Mouse (Mus musculus) heart, adult 2 months (tissue): ENCODE measurements around the gene Thbs3. TPM values are rescaled to one million over a fixed set of nuclear protein-coding genes. Genes with fewer than 3 reads are reported as not detected.

ENCODE experiments used
- DNase-seq, 2 experiments: peaks; one replicate each; pipeline ENCODE4 v3.0.0; 2021
- H3K27ac ChIP-seq: fragments of 200-600 bp; 2 replicates; pipeline ENCODE4 v1.8.1; 2022
- H3K27me3 ChIP-seq: fragments of 200-500 bp; 2 replicates; pipeline ENCODE4 v1.6.1; 2012; ENCODE audit warnings: mild to moderate bottlenecking, low read length, inconsistent platforms, mixed read lengths; ENCODE audit not compliant: control insufficient read depth, insufficient read depth
- H3K36me3 ChIP-seq: fragments of 200-500 bp; 2 replicates; pipeline ENCODE4 v1.6.1; 2012; ENCODE audit warnings: low read length, inconsistent platforms; ENCODE audit not compliant: control insufficient read depth, insufficient read depth
- H3K4me1 ChIP-seq: fragments of 200-500 bp; 2 replicates; pipeline ENCODE4 v1.6.1; 2011; ENCODE audit warnings: low read length; ENCODE audit not compliant: control insufficient read depth, insufficient read depth
- H3K4me3 ChIP-seq: fragments of 200-600 bp; 2 replicates; pipeline ENCODE4 v1.8.1; 2022
- H3K79me2 ChIP-seq: fragments of 200-500 bp; replicated peaks from 2 replicates; pipeline ENCODE4 v1.6.1; 2012; ENCODE audit warnings: mild to moderate bottlenecking, inconsistent platforms, low read length, moderate library complexity, mixed read lengths; ENCODE audit not compliant: control insufficient read depth, insufficient read depth
- H3K9ac ChIP-seq: fragments of 200-500 bp; 2 replicates; pipeline ENCODE4 v1.6.1; 2012; ENCODE audit warnings: low read depth, mild to moderate bottlenecking, control low read depth, inconsistent platforms, low read length, mixed read lengths
- CTCF ChIP-seq: fragments of 200-600 bp; IDR thresholded peaks from 2 replicates; pipeline ENCODE4 v1.8.1; 2022; ENCODE audit warnings: antibody characterized with exemption, mild to moderate bottlenecking, moderate library complexity
- EP300 ChIP-seq: fragments of 200-500 bp; IDR thresholded peaks from 2 replicates; pipeline ENCODE4 v1.6.1; 2011; ENCODE audit warnings: low read depth, low read length, control low read depth; ENCODE audit not compliant: insufficient read depth
- POLR2A ChIP-seq: fragments of 200-500 bp; IDR thresholded peaks from 2 replicates; pipeline ENCODE4 v1.6.1; 2011; ENCODE audit warnings: mild to moderate bottlenecking, low read depth, low read length, control low read depth; ENCODE audit not compliant: insufficient read depth
- WGBS: fragments of 180-500 bp; shearing (Covaris S2); methylation state at CpG from one replicate; pipeline ENCODE4 v1.1.7; 2018; 5-methylcytosine and 5-hydroxymethylcytosine counted together
- intact Hi-C: fragments of 180-260 bp; cut with DNase I; formaldehyde crosslinking; loops from one replicate; pipeline ENCODE4 v1.15.1; 2025
- polyA plus RNA-seq: library from polyadenylated mRNA; depleted of rRNA; stranded (reverse); fragments of >200 nt; gene quantifications from 2 replicates; pipeline ENCODE4 v1.2.3, GENCODE M21; 2012
- total RNA-seq, 2 experiments: library from RNA; stranded (reverse); gene quantifications; 2 replicates each; pipeline ENCODE4 v1.2.3; 2021

Gene Thbs3
- total and polyA plus RNA-seq, 3 experiments = 3.4 to 15.8 (median 5.1) TPM

GRCm38 (mm10) chr3:89251365-89251895 is 36.5 kb downstream of the Thbs3 start:
- intact Hi-C loops = loop anchor here (1.0 to 2.0 kb wide), 2 partner anchors 15 to 27 kb away; no protein-coding TSS in a partner anchor
- Histone ChIP-seq H3K9ac (peak overlapping the region; percentile 66), H3K4me3 (peak overlapping the region; percentile 37), H3K27me3 (no peaks in the 10 kb centered on the region), H3K79me2 (no peaks in the 10 kb centered on the region), H3K4me1 (peaks cover 14% of the 10 kb centered on the region), H3K27ac (peak overlapping the region; percentile 94), H3K36me3 (no peaks in the 10 kb centered on the region; the same call in 1 of the 2 replicates)
- peak; percentile 83 to 88 for DNase-seq
- TF ChIP-seq POLR2A = peak; percentile 15; the same call in 1 of the 2 replicates
- TF ChIP-seq CTCF = no peak
- peak; percentile 85 for TF ChIP-seq EP300
- WGBS = 4% methylated on average over 17 of the region's 17 CpGs

GRCm38 (mm10) chr3:89254994-89255393 is 40.0 kb downstream of the Thbs3 start:
- H3K4me1 ChIP-seq = peaks cover 15% of the 10 kb centered on the region
- H3K79me2 ChIP-seq = no peaks in the 10 kb centered on the region
- 83% methylated on average over 5 of the region's 5 CpGs for WGBS
- no peak overlapping the region for H3K27ac ChIP-seq
- no peaks in the 10 kb centered on the region for H3K27me3 ChIP-seq
- DNase-seq = no peak
- no peak overlapping the region for H3K9ac ChIP-seq
- TF ChIP-seq EP300 (no peak), POLR2A (no peak), CTCF (no peak)
- no peaks in the 10 kb centered on the region; the same call in 1 of the 2 replicates for H3K36me3 ChIP-seq
- intact Hi-C loops = no loop called here
- no peak overlapping the region for H3K4me3 ChIP-seq

GRCm38 (mm10) chr3:89256177-89256576 is 41.2 kb downstream of the Thbs3 start:
- H3K36me3 ChIP-seq = no peaks in the 10 kb centered on the region; the same call in 1 of the 2 replicates
- no peak overlapping the region for H3K4me3 ChIP-seq
- H3K4me1 ChIP-seq = peaks cover 9% of the 10 kb centered on the region
- peak overlapping the region; percentile 23 for H3K27ac ChIP-seq
- peak; percentile 43; the same call in 1 of the 2 replicates for TF ChIP-seq POLR2A
- no peak for TF ChIP-seq EP300
- WGBS = 23% methylated on average over 5 of the region's 5 CpGs
- no peak overlapping the region for H3K9ac ChIP-seq
- no peaks in the 10 kb centered on the region for H3K27me3 ChIP-seq
- intact Hi-C loops = no loop called here
- no peaks in the 10 kb centered on the region for H3K79me2 ChIP-seq
- DNase-seq = peak in 1 of 2 experiments; percentile 47

GRCm38 (mm10) chr3:89259076-89259475 is 44.1 kb downstream of the Thbs3 start, which contains the start of gene Dpm3:
Gene Dpm3, plus strand, starts transcription at chr3:89259358.
- no peak within 1 kb of the TSS for H3K4me3 ChIP-seq
- intact Hi-C loops = no loop called here
- no peaks in the 10 kb centered on the region for H3K27me3 ChIP-seq
- TF ChIP-seq CTCF = no peak
- TF ChIP-seq POLR2A = no peak
- no peak for TF ChIP-seq EP300
- no peak within 1 kb of the TSS for H3K27ac ChIP-seq
- no peak for DNase-seq
- H3K79me2 ChIP-seq = no peaks in the 10 kb centered on the region
- WGBS = 59% methylated on average over 7 of the region's 7 CpGs
- H3K4me1 ChIP-seq = peaks cover 8% of the 10 kb centered on the region
- H3K9ac ChIP-seq = no peak within 1 kb of the TSS
- H3K36me3 ChIP-seq = no peaks in the 10 kb centered on the region

- Histone ChIP-seq H3K27ac (no peak overlapping the region), H3K36me3 (no peaks in the 10 kb centered on the region), H3K4me3 (no peak overlapping the region), H3K79me2 (no peaks in the 10 kb centered on the region), H3K27me3 (no peaks in the 10 kb centered on the region), H3K4me1 (peaks cover 8% of the 10 kb centered on the region), H3K9ac (no peak overlapping the region)
- DNase-seq = no peak
- 88% methylated on average over 3 of the region's 3 CpGs for WGBS
- no peak for TF ChIP-seq EP300
- TF ChIP-seq CTCF = no peak
- intact Hi-C loops = no loop called here
Measured at GRCm38 (mm10) chr3:89260211-89260610, 45.2 kb downstream of the Thbs3 start.

- DNase-seq = peak; percentile 47 to 61
- no peaks in the 10 kb centered on the region for H3K27me3 ChIP-seq
- WGBS = 29% methylated on average over 10 of the region's 10 CpGs
- peaks cover 9% of the 10 kb centered on the region for H3K4me1 ChIP-seq
- TF ChIP-seq CTCF = no peak
- peak; percentile 87 for TF ChIP-seq EP300
- peak; percentile 74 for TF ChIP-seq POLR2A
- intact Hi-C loops = loop anchor here (2.0 kb wide), 1 partner anchor 14 kb away; no protein-coding TSS in a partner anchor
- no peaks in the 10 kb centered on the region for H3K36me3 ChIP-seq
- H3K4me3 ChIP-seq = no peak overlapping the region
- peaks cover 2% of the 10 kb centered on the region for H3K79me2 ChIP-seq
- no peak overlapping the region for H3K9ac ChIP-seq
- H3K27ac ChIP-seq = peak overlapping the region; percentile 89
Measured at GRCm38 (mm10) chr3:89262417-89262816, 47.4 kb downstream of the Thbs3 start.
